Mouse (Mus musculus) C2C12 (cell line): Measurements from ENCODE around the gene Slc12a1.

Experiments used
- CTCF ChIP-seq: IDR thresholded peaks from one replicate; pipeline ENCODE4 v1.5.1; 2011; ENCODE audit not compliant: control insufficient read depth, insufficient read depth, insufficient read length
- MAX ChIP-seq: IDR thresholded peaks from one replicate; pipeline ENCODE4 v1.6.1; 2011; ENCODE audit warnings: mild to moderate bottlenecking, control low read depth
- MYOG ChIP-seq: IDR thresholded peaks from one replicate; pipeline ENCODE4 v1.6.1; 2011; ENCODE audit not compliant: control insufficient read depth, insufficient read length; ENCODE audit errors: extremely low read depth
- USF1 ChIP-seq: IDR thresholded peaks from one replicate; pipeline ENCODE4 v1.6.1; 2011; ENCODE audit warnings: low read depth, mild to moderate bottlenecking, control low read depth, moderate library complexity

DNA sequence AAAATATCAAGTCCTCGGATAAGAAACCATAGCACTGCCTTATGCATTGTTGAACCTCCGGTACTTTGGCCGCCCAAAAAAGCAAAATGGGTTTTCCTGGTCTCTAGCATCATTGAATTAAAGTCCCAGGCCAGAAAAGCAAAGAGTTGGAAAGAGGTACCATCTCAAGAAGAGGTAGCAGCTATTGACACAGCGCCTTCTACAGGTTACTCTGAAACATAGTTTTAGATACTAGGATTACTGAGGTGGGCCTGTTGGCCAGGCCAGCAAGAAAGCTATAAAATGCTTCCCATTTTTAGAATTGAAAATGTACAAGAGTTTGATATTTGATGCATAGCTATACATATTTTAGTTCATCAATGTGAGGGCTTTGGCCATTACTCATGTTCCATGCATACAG, 97.6 kb downstream of the Slc12a1 start:
- TF ChIP-seq CTCF (no peak), USF1 (no peak), MAX (no peak), MYOG (no peak)
